Mouse (Mus musculus): ENCODE results near the gene Scgb1b17. TPM values are rescaled to one million over a fixed set of nuclear protein-coding genes. Genes with fewer than 3 reads are reported as not detected.
"Not testable (repeated sequence)": the region's sequence is repeated elsewhere in the genome, so short reads cannot be mapped to it uniquely, and the experiment has no call there.

Gene Scgb1b17
- not detected in 2 replicates for polyA plus RNA-seq (2012; rRNA removed)

GRCm38 (mm10) chr7:33063149-33063548, at the start of gene Scgb1b17:
TSS of gene Scgb1b17 (plus strand) at chr7:33063449.
- not testable (repeated sequence) for H3K27ac ChIP-seq (ENCODE audit: control insufficient read depth, insufficient read depth, low read length); H3K4me1 ChIP-seq (replicated peaks; ENCODE audit: control insufficient read depth, insufficient read depth, low read length); H3K4me3 ChIP-seq (ENCODE audit: control insufficient read depth, insufficient read depth, low read length); H3K27me3 ChIP-seq (ENCODE audit: control insufficient read depth, insufficient read depth, low read length); DNase-seq; H3K36me3 ChIP-seq (ENCODE audit: control insufficient read depth, insufficient read depth, low read length)

GRCm38 (mm10) chr7:33056461-33056860, 6.8 kb upstream of the Scgb1b17 start, which contains the start of gene Scgb2b17:
TSS of gene Scgb2b17 (minus strand) at chr7:33056561.
- not testable (repeated sequence) for H3K4me3 ChIP-seq (ENCODE audit: control insufficient read depth, insufficient read depth, low read length); H3K27ac ChIP-seq (ENCODE audit: control insufficient read depth, insufficient read depth, low read length); H3K36me3 ChIP-seq (ENCODE audit: control insufficient read depth, insufficient read depth, low read length); H3K27me3 ChIP-seq (ENCODE audit: control insufficient read depth, insufficient read depth, low read length); DNase-seq; H3K4me1 ChIP-seq (replicated peaks; ENCODE audit: control insufficient read depth, insufficient read depth, low read length)

Other genes with a start within 250 kb of the Scgb1b17 start
- not detected in 2 replicates for gene Scgb2b15, start 233.8 kb upstream of the Scgb1b17 start, polyA plus RNA-seq (2012; rRNA removed)
- gene Scgb1b15, start 226.9 kb upstream of the Scgb1b17 start, polyA plus RNA-seq (2012; rRNA removed): not detected in 2 replicates
- not detected in 2 replicates for gene Scgb2b17, start 6.9 kb upstream of the Scgb1b17 start, polyA plus RNA-seq (2012; rRNA removed)
- gene Scgb2b18, start 110.4 kb downstream of the Scgb1b17 start, polyA plus RNA-seq (2012; rRNA removed): not detected in 2 replicates
- gene Scgb1b18, start 122.1 kb downstream of the Scgb1b17 start, polyA plus RNA-seq (2012; rRNA removed): not detected in 2 replicates
- gene Scgb2b19, start 216.9 kb downstream of the Scgb1b17 start, polyA plus RNA-seq (2012; rRNA removed): not detected in 2 replicates
- gene Scgb1b19, start 223.8 kb downstream of the Scgb1b17 start, polyA plus RNA-seq (2012; rRNA removed): not detected in 2 replicates